Mouse (Mus musculus) myocyte (in vitro differentiated cells): Measurements from ENCODE around the gene B630019K06Rik. TPM values are rescaled to one million over a fixed set of nuclear protein-coding genes. Genes with fewer than 3 reads are reported as not detected.
"Not testable (repeated sequence)": the region's sequence is repeated elsewhere in the genome, so short reads cannot be mapped to it uniquely, and the experiment has no call there.

ENCODE experiments used
- H3K27me3 ChIP-seq: one replicate; pipeline ENCODE4 v1.6.1; 2011; ENCODE audit not compliant: control insufficient read depth, insufficient read depth, insufficient read length
- H3K36me3 ChIP-seq: one replicate; pipeline ENCODE4 v1.6.1; 2011; ENCODE audit not compliant: control insufficient read depth, insufficient read depth
- H3K4me2 ChIP-seq: one replicate; pipeline ENCODE4 v1.6.1; 2011; ENCODE audit warnings: low read depth, control low read depth
- H3K4me3 ChIP-seq: one replicate; pipeline ENCODE4 v1.5.1; 2011; ENCODE audit warnings: mild to moderate bottlenecking, control low read depth, moderate library complexity
- H3K79me2 ChIP-seq: one replicate; pipeline ENCODE4 v1.6.1; 2011; ENCODE audit not compliant: control insufficient read depth, insufficient read depth
- H3ac ChIP-seq: one replicate; pipeline ENCODE4 v1.6.1; 2011; ENCODE audit not compliant: control insufficient read depth, insufficient read length
- CEBPB ChIP-seq: IDR thresholded peaks from 2 replicates; pipeline ENCODE4 v1.6.1; 2011; ENCODE audit warnings: mild to moderate bottlenecking, moderate library complexity; ENCODE audit not compliant: poor library complexity, insufficient read depth, severe bottlenecking
- E2F4 ChIP-seq: IDR thresholded peaks from one replicate; pipeline ENCODE4 v1.6.1; 2011; ENCODE audit warnings: mild to moderate bottlenecking, control low read depth, moderate library complexity; ENCODE audit not compliant: insufficient read depth
- MAX ChIP-seq: IDR thresholded peaks from one replicate; pipeline ENCODE4 v1.6.1; 2011; ENCODE audit warnings: low read depth, mild to moderate bottlenecking, control low read depth
- MYOD1 ChIP-seq, 3 experiments: IDR thresholded peaks; one replicate each; pipeline ENCODE4 v1.6.1; 2011; ENCODE audit warnings: control low read depth in 2 of 3, low read depth in 2 of 3, mild to moderate bottlenecking in 2 of 3, moderate library complexity in 1 of 3; ENCODE audit not compliant: insufficient read length in 2 of 3, control insufficient read depth in 1 of 3
- MYOG ChIP-seq, 3 experiments: IDR thresholded peaks; one replicate each; pipeline ENCODE4 v1.6.1; 2011; ENCODE audit warnings: control low read depth in 2 of 3, low read depth in 2 of 3, mild to moderate bottlenecking in 2 of 3; ENCODE audit not compliant: insufficient read length in 2 of 3, control insufficient read depth in 1 of 3, insufficient read depth in 1 of 3
- POLR2A ChIP-seq: IDR thresholded peaks from one replicate; pipeline ENCODE4 v1.6.1; 2011; ENCODE audit warnings: low read depth, mild to moderate bottlenecking, control low read depth, moderate library complexity; ENCODE audit not compliant: insufficient read length
- POLR2AphosphoS2 ChIP-seq: IDR thresholded peaks from one replicate; pipeline ENCODE4 v1.6.1; 2011; ENCODE audit warnings: low read depth, control low read depth; ENCODE audit not compliant: insufficient read length
- REST ChIP-seq: IDR thresholded peaks from one replicate; pipeline ENCODE4 v1.6.1; 2011; ENCODE audit warnings: mild to moderate bottlenecking, control low read depth, moderate library complexity; ENCODE audit not compliant: insufficient read depth, insufficient read length
- SRF ChIP-seq: IDR thresholded peaks from one replicate; pipeline ENCODE4 v1.6.1; 2011; ENCODE audit warnings: low read depth; ENCODE audit not compliant: control insufficient read depth, insufficient read length
- TCF12 ChIP-seq: IDR thresholded peaks from one replicate; pipeline ENCODE4 v1.6.1; 2011; ENCODE audit warnings: mild to moderate bottlenecking, control low read depth; ENCODE audit not compliant: poor library complexity, insufficient read depth, severe bottlenecking
- TCF3 ChIP-seq: IDR thresholded peaks from one replicate; pipeline ENCODE4 v1.6.1; 2011; ENCODE audit warnings: low read depth, control low read depth; ENCODE audit not compliant: insufficient read length
- USF1 ChIP-seq: IDR thresholded peaks from one replicate; pipeline ENCODE4 v1.6.1; 2011; ENCODE audit warnings: low read depth, mild to moderate bottlenecking, control low read depth, moderate library complexity
- polyA plus RNA-seq: library from polyadenylated mRNA; unstranded; fragments of >200 nt; fragmentation: generic; extraction: Trizol; gene quantifications from one replicate; pipeline ENCODE4 v1.2.1, GENCODE M21; 2012; ENCODE audit warnings: missing spikeins

Gene B630019K06Rik
- 1.2 TPM for polyA plus RNA-seq

- Histone ChIP-seq H3K4me2 (peak within 1 kb of the TSS; percentile 61), H3K36me3 (no peaks in the 10 kb centered on the region), H3K4me3 (peak within 1 kb of the TSS; percentile 14), H3K79me2 (no peaks in the 10 kb centered on the region), H3K27me3 (no peaks in the 10 kb centered on the region), H3ac (peak within 1 kb of the TSS; percentile 46)
- TF ChIP-seq MYOD1 (IDR thresholded peaks at IDR 0.05; ENCODE audit: control insufficient read depth in 1 of 3, insufficient read length in 2 of 3, low read depth in 2 of 3) (no peak), POLR2A (peak; percentile 50)
These were observed at the start of gene B630019K06Rik for GRCm38 (mm10) chrX:8892343-8893155. TSS of gene B630019K06Rik (plus strand) at chrX:8892382.

- Histone ChIP-seq H3K4me2 (no peak within 1 kb of the TSS), H3K4me3 (no peak within 1 kb of the TSS), H3K36me3 (no peaks in the 10 kb centered on the region), H3K79me2 (no peaks in the 10 kb centered on the region), H3K27me3 (no peaks in the 10 kb centered on the region), H3ac (no peak within 1 kb of the TSS)
- TF ChIP-seq SRF (no peak), MYOD1 (IDR thresholded peaks at IDR 0.05; ENCODE audit: control insufficient read depth in 1 of 3, insufficient read length in 2 of 3, low read depth in 2 of 3) (no peak), USF1 (no peak), MYOG (IDR thresholded peaks at IDR 0.05; ENCODE audit: control insufficient read depth in 1 of 3, insufficient read depth in 1 of 3, insufficient read length in 2 of 3, low read depth in 2 of 3) (no peak), POLR2AphosphoS2 (no peak), CEBPB (no peak), MAX (no peak), POLR2A (no peak), TCF3 (no peak), REST (no peak), E2F4 (no peak), TCF12 (no peak)
These were observed 48.5 kb upstream of the B630019K06Rik start, which contains the start of gene Gm6592 for GRCm38 (mm10) chrX:8843694-8844093. TSS of gene Gm6592 (plus strand) at chrX:8843994.

- no peak for TF ChIP-seq TCF12
- no peak for TF ChIP-seq E2F4
- no peak for TF ChIP-seq SRF
- no peak for TF ChIP-seq CEBPB
- no peak for TF ChIP-seq REST
- no peak for TF ChIP-seq POLR2A
- no peak for TF ChIP-seq USF1
- no peak for TF ChIP-seq TCF3
- no peak for TF ChIP-seq POLR2AphosphoS2
- Histone ChIP-seq H3K79me2 (no peaks in the 10 kb centered on the region), H3K4me2 (no peak overlapping the region), H3K27me3 (no peaks in the 10 kb centered on the region), H3K4me3 (no peak overlapping the region), H3K36me3 (no peaks in the 10 kb centered on the region), H3ac (no peak overlapping the region)
These were observed 39.7 kb upstream of the B630019K06Rik start for GRCm38 (mm10) chrX:8852486-8852885.

GRCm38 (mm10) chrX:8864331-8864730 is 27.9 kb upstream of the B630019K06Rik start:
- H3K36me3 ChIP-seq, H3K4me3 ChIP-seq, H3K79me2 ChIP-seq, H3K4me2 ChIP-seq, H3K27me3 ChIP-seq, H3ac ChIP-seq: not testable (repeated sequence)

- H3K4me2 ChIP-seq, H3K36me3 ChIP-seq, H3K79me2 ChIP-seq, H3K27me3 ChIP-seq, H3K4me3 ChIP-seq, H3ac ChIP-seq: not testable (repeated sequence)
These were observed 18.2 kb upstream of the B630019K06Rik start, which contains the start of gene Gm5751 for GRCm38 (mm10) chrX:8873953-8874352. TSS of gene Gm5751 (plus strand) at chrX:8874253.

GRCm38 (mm10) chrX:8884336-8884735 is 7.8 kb upstream of the B630019K06Rik start:
- Histone ChIP-seq H3K4me3 (no peak overlapping the region), H3ac (no peak overlapping the region), H3K79me2 (no peaks in the 10 kb centered on the region), H3K36me3 (no peaks in the 10 kb centered on the region), H3K27me3 (no peaks in the 10 kb centered on the region), H3K4me2 (no peak overlapping the region)
- TF ChIP-seq POLR2AphosphoS2 (no peak), TCF12 (no peak), SRF (no peak), MYOG (IDR thresholded peaks at IDR 0.05; ENCODE audit: control insufficient read depth in 1 of 3, insufficient read depth in 1 of 3, insufficient read length in 2 of 3, low read depth in 2 of 3) (no peak), MYOD1 (IDR thresholded peaks at IDR 0.05; ENCODE audit: control insufficient read depth in 1 of 3, insufficient read length in 2 of 3, low read depth in 2 of 3) (no peak), POLR2A (no peak), CEBPB (no peak), TCF3 (no peak), USF1 (no peak), REST (no peak), MAX (no peak)
